Mouse (Mus musculus): ENCODE results near the gene Phldb1. TPM values are rescaled to one million over a fixed set of nuclear protein-coding genes. Genes with fewer than 3 reads are reported as not detected.

Gene Phldb1
- total and polyA plus RNA-seq, 3 experiments: 13.8 to 23.0 TPM; not detected in 1

GRCm38 (mm10) chr9:44722575-44722974 is 12.4 kb downstream of the Phldb1 start:
- peaks cover 22 to 39% of the 10 kb centered on the region in 2 experiments; a peak in 3 of 4 replicates for H3K4me1 ChIP-seq (ENCODE audit: control insufficient read depth in 1 of 2, insufficient read depth in 2 of 2, low read length in 2 of 2)
- no peak overlapping the region for H3K27ac ChIP-seq (ENCODE audit: control insufficient read depth, low read depth, low read length)
- TF ChIP-seq POLR2AphosphoS5 (IDR thresholded peaks at IDR 0.05; ENCODE audit: borderline replicate concordance, low read depth, low read length) (no peak), ZNF384 (IDR thresholded peaks at IDR 0.05; ENCODE audit: low read depth, low read length) (no peak), TBP (IDR thresholded peaks at IDR 0.05; ENCODE audit: low read depth, low read length) (no peak), SIN3A (IDR thresholded peaks at IDR 0.05; ENCODE audit: low read length) (no peak), TCF12 (IDR thresholded peaks at IDR 0.05; ENCODE audit: low read depth, low read length) (no peak), ZKSCAN1 (IDR thresholded peaks at IDR 0.05; ENCODE audit: low read depth, low read length) (no peak), MXI1 (IDR thresholded peaks at IDR 0.05; ENCODE audit: low read depth, low read length) (no peak), RCOR1 (IDR thresholded peaks at IDR 0.05; ENCODE audit: low read depth, low read length) (no peak), MYB (IDR thresholded peaks at IDR 0.05; ENCODE audit: low read depth, low read length) (no peak), GATA1 (IDR thresholded peaks at IDR 0.05; ENCODE audit: low read depth, low read length) (no peak), HCFC1 (IDR thresholded peaks at IDR 0.05; ENCODE audit: low read depth, low read length) (no peak)
- H3K27me3 ChIP-seq (ENCODE audit: control insufficient read depth in 1 of 2, insufficient read depth in 2 of 2, low read length in 2 of 2): no peaks in the 10 kb centered on the region
- no peak overlapping the region for H3K4me3 ChIP-seq (ENCODE audit: control insufficient read depth in 1 of 2, insufficient read depth in 1 of 2, low read depth in 2 of 2, low read length in 2 of 2)
- H3K9me3 ChIP-seq (replicated peaks; ENCODE audit: insufficient read depth, low read length): no peaks in the 10 kb centered on the region
- no peak overlapping the region for H3K9ac ChIP-seq (ENCODE audit: control insufficient read depth, low read depth, low read length, poor library complexity, severe bottlenecking)
- H3K36me3 ChIP-seq (ENCODE audit: control insufficient read depth in 1 of 2, insufficient read depth in 2 of 2, low read length in 2 of 2): peaks cover 0 to 21% of the 10 kb centered on the region in 2 experiments; a peak in 2 of 4 replicates
- no peaks in the 10 kb centered on the region; the same call in 1 of the 2 replicates for H3K79me2 ChIP-seq (ENCODE audit: control insufficient read depth, insufficient read depth, low read length, poor library complexity)
- no peak for DNase-seq (ENCODE audit: low read depth, low spot score)

DNA sequence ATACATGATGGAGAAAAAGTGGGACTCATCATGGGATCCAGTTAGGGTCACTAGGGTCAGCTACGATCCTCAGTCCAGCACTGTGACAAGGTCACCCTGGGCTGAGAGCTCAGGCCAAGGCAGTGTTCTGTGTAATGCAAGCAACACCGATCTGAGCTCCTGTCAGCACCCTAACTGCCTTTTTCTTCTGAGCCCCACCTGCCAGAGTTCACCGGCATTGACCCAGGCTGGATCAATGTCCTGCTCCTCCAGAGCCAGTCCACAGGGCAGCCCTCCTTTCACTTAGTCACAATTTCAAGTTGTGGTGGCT is 13.2 kb downstream of the Phldb1 start:
- H3K79me2 ChIP-seq (ENCODE audit: control insufficient read depth, insufficient read depth, low read length, poor library complexity): no peaks in the 10 kb centered on the region; the same call in 1 of the 2 replicates
- DNase-seq (ENCODE audit: low read depth, low spot score): no peak
- no peak overlapping the region; the same call in 1 of the 2 replicates for H3K9ac ChIP-seq (ENCODE audit: control insufficient read depth, low read depth, low read length, poor library complexity, severe bottlenecking)
- H3K27ac ChIP-seq (ENCODE audit: control insufficient read depth, low read depth, low read length): no peak overlapping the region
- H3K4me3 ChIP-seq (ENCODE audit: control insufficient read depth in 1 of 2, insufficient read depth in 1 of 2, low read depth in 2 of 2, low read length in 2 of 2): no peak overlapping the region
- no peaks in the 10 kb centered on the region for H3K9me3 ChIP-seq (replicated peaks; ENCODE audit: insufficient read depth, low read length)
- H3K36me3 ChIP-seq (ENCODE audit: control insufficient read depth in 1 of 2, insufficient read depth in 2 of 2, low read length in 2 of 2): peaks cover 0 to 26% of the 10 kb centered on the region in 2 experiments; a peak in 2 of 4 replicates
- no peaks in the 10 kb centered on the region for H3K27me3 ChIP-seq (ENCODE audit: control insufficient read depth in 1 of 2, insufficient read depth in 2 of 2, low read length in 2 of 2)
- H3K4me1 ChIP-seq (ENCODE audit: control insufficient read depth in 1 of 2, insufficient read depth in 2 of 2, low read length in 2 of 2): peaks cover 28 to 45% of the 10 kb centered on the region in 2 experiments
- TF ChIP-seq SIN3A (IDR thresholded peaks at IDR 0.05; ENCODE audit: low read length) (no peak), NELFE (IDR thresholded peaks at IDR 0.05; ENCODE audit: low read depth, low read length) (no peak), MXI1 (IDR thresholded peaks at IDR 0.05; ENCODE audit: low read depth, low read length) (no peak), CHD1 (IDR thresholded peaks at IDR 0.05; ENCODE audit: low read depth, low read length) (no peak), POLR2AphosphoS5 (IDR thresholded peaks at IDR 0.05; ENCODE audit: borderline replicate concordance, low read depth, low read length) (no peak), HCFC1 (IDR thresholded peaks at IDR 0.05; ENCODE audit: low read depth, low read length) (no peak), ZNF384 (IDR thresholded peaks at IDR 0.05; ENCODE audit: low read depth, low read length) (no peak), MYC (IDR thresholded peaks at IDR 0.05; ENCODE audit: low read depth, low read length) (no peak)
